Mouse (Mus musculus) forebrain, embryonic 13.5 days (tissue): ENCODE measurements around the gene 5031439G07Rik. TPM values are rescaled to one million over a fixed set of nuclear protein-coding genes. Genes with fewer than 3 reads are reported as not detected.

ENCODE experiments used
- ATAC-seq: fragments of 200-750 bp; cut with Nextera tagmentation; 2 replicates; pipeline ENCODE4 v1.8.0; 2017
- H3K27ac ChIP-seq: fragments of 300-500 bp; sonication (generic); 2 replicates; pipeline ENCODE4 v1.5.1; 2015; ENCODE audit warnings: inconsistent platforms, mild to moderate bottlenecking, moderate library complexity
- H3K27me3 ChIP-seq: fragments of 300-500 bp; sonication (generic); 2 replicates; pipeline ENCODE4 v1.6.1; 2015; ENCODE audit warnings: mild to moderate bottlenecking, inconsistent platforms
- H3K36me3 ChIP-seq: fragments of 300-500 bp; sonication (generic); 2 replicates; pipeline ENCODE4 v1.6.1; 2015; ENCODE audit warnings: mild to moderate bottlenecking, inconsistent platforms; ENCODE audit not compliant: poor library complexity, severe bottlenecking
- H3K4me1 ChIP-seq: fragments of 300-500 bp; sonication (generic); 2 replicates; pipeline ENCODE4 v1.6.1; 2015; ENCODE audit warnings: inconsistent platforms
- H3K4me2 ChIP-seq: fragments of 300-500 bp; sonication (generic); 2 replicates; pipeline ENCODE4 v1.6.1; 2015; ENCODE audit warnings: inconsistent platforms, mild to moderate bottlenecking, moderate library complexity
- H3K4me3 ChIP-seq: fragments of 300-500 bp; sonication (generic); 2 replicates; pipeline ENCODE4 v1.5.1; 2015; ENCODE audit warnings: mild to moderate bottlenecking, inconsistent platforms
- H3K9ac ChIP-seq: fragments of 300-500 bp; sonication (generic); 2 replicates; pipeline ENCODE4 v1.6.1; 2015; ENCODE audit warnings: mild to moderate bottlenecking, inconsistent platforms
- H3K9me3 ChIP-seq: fragments of 300-500 bp; sonication (generic); replicated peaks from 2 replicates; pipeline ENCODE4 v1.6.1; 2016; ENCODE audit warnings: inconsistent platforms
- whole genome bisulfite sequencing: fragments of 180-500 bp; shearing (Covaris S2); methylation state at CpG from one replicate; pipeline ENCODE4 v1.1.7; 2015; 5-methylcytosine and 5-hydroxymethylcytosine counted together
- polyA plus RNA-seq: library from polyadenylated mRNA; unstranded; fragments of >200 nt; fragmentation: Nextera tagmentation; extraction: Ambion mirVana; gene quantifications from 2 replicates; pipeline ENCODE4 v1.2.1, GENCODE M21; 2015

The 5031439G07Rik gene
- polyA plus RNA-seq, 1 experiment from 2014 or later = 14.1 TPM

GRCm38 (mm10) chr15:85015771-85016170, 27.4 kb upstream of the 5031439G07Rik start:
- no peaks in the 10 kb centered on the region for H3K36me3 ChIP-seq
- no peak overlapping the region for H3K4me2 ChIP-seq
- ATAC-seq = no peak
- 81% methylated on average over 11 of the region's 11 CpGs for WGBS
- no peak overlapping the region; the same call in 1 of the 2 replicates for H3K27ac ChIP-seq
- H3K4me1 ChIP-seq = peaks cover 12% of the 10 kb centered on the region
- peaks cover 17% of the 10 kb centered on the region for H3K27me3 ChIP-seq
- no peak overlapping the region for H3K9ac ChIP-seq
- H3K9me3 ChIP-seq = no peaks in the 10 kb centered on the region
- no peak overlapping the region for H3K4me3 ChIP-seq

- 46% methylated on average over 2 of the region's 2 CpGs for WGBS
- Histone ChIP-seq H3K27ac (no peak overlapping the region), H3K27me3 (peaks cover 12% of the 10 kb centered on the region), H3K4me2 (no peak overlapping the region), H3K4me3 (no peak overlapping the region), H3K9me3 (no peaks in the 10 kb centered on the region), H3K4me1 (peaks cover 12% of the 10 kb centered on the region), H3K36me3 (no peaks in the 10 kb centered on the region), H3K9ac (no peak overlapping the region)
- no peak for ATAC-seq
These were observed 24.3 kb upstream of the 5031439G07Rik start for GRCm38 (mm10) chr15:85012662-85013054.

GRCm38 (mm10) chr15:85011895-85012661, 23.7 kb upstream of the 5031439G07Rik start:
- Histone ChIP-seq H3K4me1 (peaks cover 8% of the 10 kb centered on the region), H3K9ac (no peak overlapping the region), H3K4me2 (no peak overlapping the region), H3K27me3 (peaks cover 7% of the 10 kb centered on the region), H3K27ac (no peak overlapping the region), H3K4me3 (no peak overlapping the region), H3K36me3 (no peaks in the 10 kb centered on the region), H3K9me3 (no peaks in the 10 kb centered on the region)
- 50% methylated on average over 19 of the region's 19 CpGs for WGBS
- no peak for ATAC-seq

GRCm38 (mm10) chr15:85009666-85010065, 21.3 kb upstream of the 5031439G07Rik start:
- H3K9me3 ChIP-seq = no peaks in the 10 kb centered on the region
- ATAC-seq = no peak
- WGBS = 87% methylated on average over 8 of the region's 8 CpGs

GRCm38 (mm10) chr15:85000984-85001982, 12.9 kb upstream of the 5031439G07Rik start:
- no peak overlapping the region for H3K27ac ChIP-seq
- peak; percentile 68; the same call in 1 of the 2 replicates for ATAC-seq
- WGBS = 19% methylated on average over 29 of the region's 29 CpGs
- no peak overlapping the region for H3K4me3 ChIP-seq
- H3K4me1 ChIP-seq = no peaks in the 10 kb centered on the region
- H3K27me3 ChIP-seq = peaks cover 13% of the 10 kb centered on the region; the same call in 1 of the 2 replicates
- H3K36me3 ChIP-seq = no peaks in the 10 kb centered on the region
- no peaks in the 10 kb centered on the region for H3K9me3 ChIP-seq
- H3K9ac ChIP-seq = no peak overlapping the region
- 0 out of 2 replicates have a peak overlapping the region, but pooled peaks have one; percentile 10 for H3K4me2 ChIP-seq

More at GRCm38 (mm10) chr15:85009666-85010065, 21.3 kb upstream of the 5031439G07Rik start:
- Histone ChIP-seq H3K36me3 (no peaks in the 10 kb centered on the region), H3K27me3 (no peaks in the 10 kb centered on the region), H3K4me2 (no peak overlapping the region), H3K4me3 (no peak overlapping the region), H3K9ac (no peak overlapping the region), H3K4me1 (peaks cover 5% of the 10 kb centered on the region), H3K27ac (no peak overlapping the region)

GRCm38 (mm10) chr15:84999911-85000310, 11.6 kb upstream of the 5031439G07Rik start:
- Histone ChIP-seq H3K9ac (no peak overlapping the region), H3K36me3 (no peaks in the 10 kb centered on the region), H3K4me2 (no peak overlapping the region), H3K9me3 (no peaks in the 10 kb centered on the region), H3K27ac (no peak overlapping the region), H3K27me3 (peaks cover 13% of the 10 kb centered on the region; the same call in 1 of the 2 replicates), H3K4me3 (no peak overlapping the region), H3K4me1 (no peaks in the 10 kb centered on the region)
- no peak for ATAC-seq
- WGBS = 59% methylated on average over 7 of the region's 7 CpGs

GRCm38 (mm10) chr15:84997768-84998454, 9.6 kb upstream of the 5031439G07Rik start:
- Histone ChIP-seq H3K27ac (no peak overlapping the region), H3K4me1 (no peaks in the 10 kb centered on the region), H3K4me3 (no peak overlapping the region), H3K4me2 (no peak overlapping the region), H3K9me3 (no peaks in the 10 kb centered on the region), H3K36me3 (no peaks in the 10 kb centered on the region), H3K27me3 (peaks cover 17% of the 10 kb centered on the region; the same call in 1 of the 2 replicates), H3K9ac (no peak overlapping the region)
- 72% methylated on average over 14 of the region's 14 CpGs for WGBS
- ATAC-seq = no peak

GRCm38 (mm10) chr15:84995967-84996366, 7.6 kb upstream of the 5031439G07Rik start:
- Histone ChIP-seq H3K9me3 (no peaks in the 10 kb centered on the region), H3K4me2 (no peak overlapping the region), H3K9ac (no peak overlapping the region), H3K4me1 (no peaks in the 10 kb centered on the region), H3K36me3 (no peaks in the 10 kb centered on the region), H3K27me3 (peaks cover 7% of the 10 kb centered on the region; the same call in 1 of the 2 replicates), H3K4me3 (no peak overlapping the region), H3K27ac (no peak overlapping the region)
- ATAC-seq = no peak
- 0% methylated on average over 1 of the region's 1 CpGs for WGBS

- no peak for ATAC-seq
- 52% methylated on average over 6 of the region's 6 CpGs for WGBS
These were observed 6.7 kb upstream of the 5031439G07Rik start for GRCm38 (mm10) chr15:84995041-84995440.

GRCm38 (mm10) chr15:84994498-84994897, 6.1 kb upstream of the 5031439G07Rik start:
- no peaks in the 10 kb centered on the region for H3K36me3 ChIP-seq
- WGBS = 47% methylated on average over 6 of the region's 6 CpGs

More at GRCm38 (mm10) chr15:84995041-84995440, 6.7 kb upstream of the 5031439G07Rik start:
- Histone ChIP-seq H3K4me3 (no peak overlapping the region), H3K4me1 (no peaks in the 10 kb centered on the region), H3K27ac (no peak overlapping the region), H3K4me2 (no peak overlapping the region), H3K36me3 (no peaks in the 10 kb centered on the region), H3K9ac (no peak overlapping the region), H3K27me3 (0 out of 2 replicates have a peak, but pooled peaks cover 4% of the 10 kb centered on the region), H3K9me3 (no peaks in the 10 kb centered on the region)

GRCm38 (mm10) chr15:84989771-84990170, 1.4 kb upstream of the 5031439G07Rik start:
- no peaks in the 10 kb centered on the region for H3K9me3 ChIP-seq
- no peak overlapping the region for H3K4me2 ChIP-seq
- 47% methylated on average over 7 of the region's 7 CpGs for WGBS
- no peak for ATAC-seq
- H3K4me1 ChIP-seq = peaks cover 40% of the 10 kb centered on the region
- peaks cover 7% of the 10 kb centered on the region for H3K27me3 ChIP-seq
- H3K9ac ChIP-seq = no peak overlapping the region
- no peak overlapping the region; the same call in 1 of the 2 replicates for H3K27ac ChIP-seq
- no peaks in the 10 kb centered on the region for H3K36me3 ChIP-seq
- H3K4me3 ChIP-seq = no peak overlapping the region

More at GRCm38 (mm10) chr15:84994498-84994897, 6.1 kb upstream of the 5031439G07Rik start:
- no peak for ATAC-seq
- 0 out of 2 replicates have a peak, but pooled peaks cover 4% of the 10 kb centered on the region for H3K27me3 ChIP-seq
- H3K27ac ChIP-seq = no peak overlapping the region
- no peak overlapping the region for H3K4me2 ChIP-seq
- H3K9me3 ChIP-seq = no peaks in the 10 kb centered on the region
- H3K4me1 ChIP-seq = peaks cover 5% of the 10 kb centered on the region; the same call in 1 of the 2 replicates
- H3K4me3 ChIP-seq = no peak overlapping the region
- H3K9ac ChIP-seq = no peak overlapping the region
